Mouse (Mus musculus): ENCODE data around the gene Kctd15. TPM values are rescaled to one million over a fixed set of nuclear protein-coding genes. Genes with fewer than 3 reads are reported as not detected.
A peak's percentile ranks its signal among the peaks of the same experiment; 100 is the strongest.

Gene Kctd15
- 1.0 and 1.4 TPM in 2 replicates for polyA plus RNA-seq (2012; ENCODE audit: insufficient read depth, low replicate concordance)

- H3K4me3 ChIP-seq (replicated peaks) = peak within 1 kb of the TSS; percentile 92
- no peaks in the 10 kb centered on the region for H3K9me3 ChIP-seq
- peaks cover 22% of the 10 kb centered on the region for H3K4me1 ChIP-seq
- TF ChIP-seq FLI1 (IDR thresholded peaks at IDR 0.05; ENCODE audit: low read length) = no peak
- no peak for TF ChIP-seq GATA1 (IDR thresholded peaks at IDR 0.05; ENCODE audit: borderline replicate concordance, low read length)
- peaks cover 75% of the 10 kb centered on the region for H3K27me3 ChIP-seq (replicated peaks)
- H3K36me3 ChIP-seq (replicated peaks; ENCODE audit: low read length) = no peaks in the 10 kb centered on the region
Observed at GRCm38 (mm10) chr7:34656632-34657031, at the start of gene Kctd15. Gene Kctd15, minus strand, starts transcription at chr7:34656732.

DNA sequence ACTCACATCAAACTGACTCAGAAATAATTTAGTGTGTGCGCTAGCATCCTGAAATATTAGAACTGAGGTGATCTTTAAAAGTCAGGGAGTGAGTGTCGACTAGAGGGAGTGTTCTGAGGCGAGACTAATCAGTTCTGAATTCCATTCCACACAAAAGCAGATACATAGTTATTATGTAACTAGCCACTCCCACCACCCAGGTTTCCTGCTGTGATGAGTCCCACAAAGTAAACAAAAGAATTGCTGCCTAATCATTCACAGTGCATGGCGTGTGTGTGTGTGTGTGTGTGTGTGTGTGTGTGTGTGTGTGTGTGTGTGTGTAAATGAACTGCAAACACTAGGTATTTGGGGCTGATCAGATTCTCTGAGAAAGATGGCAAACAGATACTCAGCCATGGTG is 47.9 kb upstream of the Kctd15 start:
- Histone ChIP-seq H3K9me3 (peaks cover 26% of the 10 kb centered on the region), H3K36me3 (replicated peaks; ENCODE audit: low read length) (no peaks in the 10 kb centered on the region), H3K27me3 (replicated peaks) (no peaks in the 10 kb centered on the region), H3K4me3 (replicated peaks) (no peak overlapping the region), H3K4me1 (no peaks in the 10 kb centered on the region)
- no peak for TF ChIP-seq FLI1 (IDR thresholded peaks at IDR 0.05; ENCODE audit: low read length)
- TF ChIP-seq GATA1 (IDR thresholded peaks at IDR 0.05; ENCODE audit: borderline replicate concordance, low read length) = no peak

DNA sequence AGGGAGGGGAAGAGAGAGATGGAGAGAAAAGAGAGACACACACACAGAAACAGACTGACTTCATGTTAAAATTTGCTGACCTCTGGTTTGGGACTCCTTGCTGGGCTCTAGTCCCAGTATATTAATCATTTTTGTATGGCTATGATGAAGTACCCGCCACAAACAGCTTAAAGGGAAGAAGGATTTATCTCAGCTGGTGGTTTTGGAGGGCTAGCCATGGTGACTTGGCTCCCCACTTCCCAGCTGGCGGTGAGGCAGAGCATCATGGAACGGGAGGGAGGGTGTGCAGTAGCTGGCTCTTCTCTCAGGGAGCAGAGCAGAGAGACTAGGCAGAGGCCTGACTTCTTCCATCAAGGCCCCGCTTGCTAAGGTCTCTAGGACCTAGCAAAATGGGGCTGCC is 46.9 kb upstream of the Kctd15 start:
- Histone ChIP-seq H3K4me3 (replicated peaks) (no peak overlapping the region), H3K9me3 (peaks cover 18% of the 10 kb centered on the region), H3K36me3 (replicated peaks; ENCODE audit: low read length) (no peaks in the 10 kb centered on the region), H3K4me1 (no peaks in the 10 kb centered on the region), H3K27me3 (replicated peaks) (no peaks in the 10 kb centered on the region)
- no peak for TF ChIP-seq FLI1 (IDR thresholded peaks at IDR 0.05; ENCODE audit: low read length)
- TF ChIP-seq GATA1 (IDR thresholded peaks at IDR 0.05; ENCODE audit: borderline replicate concordance, low read length) = no peak

GRCm38 (mm10) chr7:34702718-34703351 is 46.3 kb upstream of the Kctd15 start:
- no peaks in the 10 kb centered on the region for H3K4me1 ChIP-seq
- H3K4me3 ChIP-seq (replicated peaks) = no peak overlapping the region
- TF ChIP-seq GATA1 (IDR thresholded peaks at IDR 0.05; ENCODE audit: borderline replicate concordance, low read length) (no peak), FLI1 (IDR thresholded peaks at IDR 0.05; ENCODE audit: low read length) (no peak)
- H3K36me3 ChIP-seq (replicated peaks; ENCODE audit: low read length) = no peaks in the 10 kb centered on the region
- H3K27me3 ChIP-seq (replicated peaks) = no peaks in the 10 kb centered on the region
- H3K9me3 ChIP-seq = peaks cover 14% of the 10 kb centered on the region

GRCm38 (mm10) chr7:34699888-34700287 is 43.4 kb upstream of the Kctd15 start:
- no peak for TF ChIP-seq GATA1 (IDR thresholded peaks at IDR 0.05; ENCODE audit: borderline replicate concordance, low read length)
- no peak for TF ChIP-seq FLI1 (IDR thresholded peaks at IDR 0.05; ENCODE audit: low read length)

DNA sequence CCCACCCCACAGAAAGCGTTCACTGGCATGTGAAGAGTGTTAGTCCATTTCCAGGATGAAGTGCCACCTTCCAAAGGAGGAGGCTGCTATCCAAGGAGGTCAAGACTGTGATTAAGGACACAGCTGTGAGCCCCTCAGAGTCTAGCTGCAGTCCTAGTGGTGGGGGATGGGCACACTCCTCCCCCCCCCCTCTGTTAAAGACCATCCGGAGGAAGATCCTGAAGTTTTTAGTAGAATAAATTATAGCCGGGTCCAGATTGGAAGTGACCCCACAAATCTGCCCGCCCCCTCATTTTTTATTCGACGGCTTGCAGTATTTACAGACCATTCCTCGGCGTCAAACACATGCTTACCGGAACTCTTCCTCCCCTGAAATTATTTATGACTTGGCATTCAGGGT is 41.7 kb upstream of the Kctd15 start:
- H3K4me1 ChIP-seq = no peaks in the 10 kb centered on the region
- H3K4me3 ChIP-seq (replicated peaks) = no peak overlapping the region
- H3K27me3 ChIP-seq (replicated peaks) = no peaks in the 10 kb centered on the region
- no peak for TF ChIP-seq FLI1 (IDR thresholded peaks at IDR 0.05; ENCODE audit: low read length)
- no peak for TF ChIP-seq GATA1 (IDR thresholded peaks at IDR 0.05; ENCODE audit: borderline replicate concordance, low read length)
- no peaks in the 10 kb centered on the region for H3K9me3 ChIP-seq
- H3K36me3 ChIP-seq (replicated peaks; ENCODE audit: low read length) = no peaks in the 10 kb centered on the region

More at GRCm38 (mm10) chr7:34699888-34700287, 43.4 kb upstream of the Kctd15 start:
- Histone ChIP-seq H3K4me1 (no peaks in the 10 kb centered on the region), H3K27me3 (replicated peaks) (no peaks in the 10 kb centered on the region), H3K4me3 (replicated peaks) (no peak overlapping the region), H3K36me3 (replicated peaks; ENCODE audit: low read length) (no peaks in the 10 kb centered on the region), H3K9me3 (no peaks in the 10 kb centered on the region)

DNA sequence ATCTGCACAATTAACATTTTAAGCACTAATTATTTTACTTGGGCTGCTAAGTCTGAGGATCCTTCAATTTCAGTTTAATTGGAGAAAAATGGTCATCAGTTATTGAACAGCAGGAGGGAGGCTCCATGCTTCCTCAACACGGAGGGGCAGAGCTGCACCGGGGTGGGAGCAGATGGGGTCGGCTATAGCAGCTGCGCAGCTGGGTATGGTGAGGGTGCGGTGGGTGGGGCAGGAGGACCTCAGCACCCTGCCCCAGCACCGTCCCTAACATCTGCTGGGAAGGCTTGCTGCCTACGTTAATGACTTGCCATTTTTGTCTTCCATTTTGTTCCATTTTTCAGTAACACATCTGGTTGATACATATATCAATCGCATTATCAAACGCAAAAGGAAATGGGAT is 39.6 kb upstream of the Kctd15 start:
- H3K27me3 ChIP-seq (replicated peaks) = no peaks in the 10 kb centered on the region
- TF ChIP-seq GATA1 (IDR thresholded peaks at IDR 0.05; ENCODE audit: borderline replicate concordance, low read length) (no peak), FLI1 (IDR thresholded peaks at IDR 0.05; ENCODE audit: low read length) (no peak)
- H3K4me1 ChIP-seq = no peaks in the 10 kb centered on the region
- no peak overlapping the region for H3K4me3 ChIP-seq (replicated peaks)
- H3K9me3 ChIP-seq = no peaks in the 10 kb centered on the region
- H3K36me3 ChIP-seq (replicated peaks; ENCODE audit: low read length) = no peaks in the 10 kb centered on the region

GRCm38 (mm10) chr7:34694898-34695297 is 38.4 kb upstream of the Kctd15 start:
- Histone ChIP-seq H3K9me3 (no peaks in the 10 kb centered on the region), H3K4me3 (replicated peaks) (no peak overlapping the region), H3K36me3 (replicated peaks; ENCODE audit: low read length) (no peaks in the 10 kb centered on the region), H3K27me3 (replicated peaks) (no peaks in the 10 kb centered on the region), H3K4me1 (no peaks in the 10 kb centered on the region)
- TF ChIP-seq GATA1 (IDR thresholded peaks at IDR 0.05; ENCODE audit: borderline replicate concordance, low read length) = no peak
- TF ChIP-seq FLI1 (IDR thresholded peaks at IDR 0.05; ENCODE audit: low read length) = no peak

- no peaks in the 10 kb centered on the region for H3K27me3 ChIP-seq (replicated peaks)
- TF ChIP-seq GATA1 (IDR thresholded peaks at IDR 0.05; ENCODE audit: borderline replicate concordance, low read length) = no peak
- TF ChIP-seq FLI1 (IDR thresholded peaks at IDR 0.05; ENCODE audit: low read length) = no peak
Observed at GRCm38 (mm10) chr7:34693916-34694315, 37.4 kb upstream of the Kctd15 start.

GRCm38 (mm10) chr7:34693072-34693471 is 36.5 kb upstream of the Kctd15 start:
- no peaks in the 10 kb centered on the region for H3K4me1 ChIP-seq
- no peak for TF ChIP-seq GATA1 (IDR thresholded peaks at IDR 0.05; ENCODE audit: borderline replicate concordance, low read length)
- TF ChIP-seq FLI1 (IDR thresholded peaks at IDR 0.05; ENCODE audit: low read length) = no peak
- no peaks in the 10 kb centered on the region for H3K36me3 ChIP-seq (replicated peaks; ENCODE audit: low read length)
- H3K27me3 ChIP-seq (replicated peaks) = no peaks in the 10 kb centered on the region
- H3K9me3 ChIP-seq = no peaks in the 10 kb centered on the region
- no peak overlapping the region for H3K4me3 ChIP-seq (replicated peaks)

More at GRCm38 (mm10) chr7:34693916-34694315, 37.4 kb upstream of the Kctd15 start:
- H3K4me1 ChIP-seq = no peaks in the 10 kb centered on the region
- H3K4me3 ChIP-seq (replicated peaks) = peak overlapping the region; percentile 84
- H3K9me3 ChIP-seq = no peaks in the 10 kb centered on the region
- no peaks in the 10 kb centered on the region for H3K36me3 ChIP-seq (replicated peaks; ENCODE audit: low read length)

All from megakaryocyte, embryonic 14.5 days (primary cell).